Mouse (Mus musculus): Measurements from ENCODE around the gene Psg18. TPM values are rescaled to one million over a fixed set of nuclear protein-coding genes. Genes with fewer than 3 reads are reported as not detected.
"Not testable (repeated sequence)": the region's sequence is repeated elsewhere in the genome, so short reads cannot be mapped to it uniquely, and the experiment has no call there.

Gene Psg18
- total RNA-seq (2015; ENCODE audit: low replicate concordance) = not detected in 2 replicates
- not detected in 2 replicates for total RNA-seq (2017; ENCODE audit: low replicate concordance)

DNA sequence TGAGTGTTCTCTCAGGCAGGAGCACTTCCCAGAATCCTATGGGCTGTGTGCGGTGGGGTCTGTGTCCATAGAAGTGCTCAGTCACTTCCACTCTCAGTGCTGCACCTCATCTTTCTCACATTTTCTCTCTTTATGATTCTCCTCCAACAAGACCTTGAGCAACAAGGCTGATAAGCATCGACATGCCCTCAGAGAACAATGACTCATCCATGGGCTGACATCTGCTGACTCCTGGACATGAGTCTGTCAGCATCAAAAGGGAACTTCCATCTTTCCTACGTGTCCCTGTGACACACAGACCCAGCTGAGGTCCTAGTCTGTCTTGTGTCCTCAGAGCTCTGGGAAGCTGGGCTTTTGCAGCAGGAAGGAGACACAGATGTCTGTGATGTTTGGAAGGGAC, at the start of gene Psg18:
TSS of gene Psg18 (minus strand) at position 101 of the 400 bp plus-strand sequence.
- not testable (repeated sequence) for ATAC-seq (replicated peaks; ENCODE audit: low FRiP score, poor library complexity, severe bottlenecking)

GRCm38 (mm10) chr7:18403407-18403806, 48.6 kb upstream of the Psg18 start:
- no peak for ATAC-seq (replicated peaks; ENCODE audit: low FRiP score, poor library complexity, severe bottlenecking)

- no peak for ATAC-seq (replicated peaks; ENCODE audit: low FRiP score, poor library complexity, severe bottlenecking)
Measured at GRCm38 (mm10) chr7:18402527-18403237, 47.9 kb upstream of the Psg18 start.

- ATAC-seq (replicated peaks; ENCODE audit: low FRiP score, poor library complexity, severe bottlenecking) = not testable (repeated sequence)
Measured at GRCm38 (mm10) chr7:18391483-18391882, 36.7 kb upstream of the Psg18 start.

- no peak for ATAC-seq (replicated peaks; ENCODE audit: low FRiP score, poor library complexity, severe bottlenecking)
Measured at GRCm38 (mm10) chr7:18378295-18378694, 23.5 kb upstream of the Psg18 start.

DNA sequence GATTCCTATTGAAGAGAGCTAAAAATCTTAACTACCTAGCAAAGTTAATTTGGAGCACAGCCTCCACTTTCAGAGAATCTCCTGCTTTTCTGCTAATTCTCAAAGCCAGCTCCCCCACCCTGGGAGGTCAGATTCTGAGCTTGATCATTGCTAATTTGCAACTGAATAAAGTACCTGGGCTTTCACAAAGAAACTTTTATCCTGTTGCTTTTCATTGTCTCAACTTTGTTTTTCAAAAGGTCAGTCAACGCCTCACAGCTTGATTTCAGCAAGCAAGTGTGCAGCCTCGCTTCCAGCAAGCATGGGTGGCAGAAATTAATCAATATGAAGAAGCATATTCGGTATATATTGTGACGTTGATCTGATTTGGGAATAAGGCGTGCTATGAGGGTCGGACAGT, 19.4 kb downstream of the Psg18 start:
- not testable (repeated sequence) for ATAC-seq (replicated peaks; ENCODE audit: low FRiP score, poor library complexity, severe bottlenecking)

Other genes with a start within 250 kb of the Psg18 start
- not detected in 2 replicates for gene Igfl3, start 178.5 kb downstream of the Psg18 start, total RNA-seq (2015; ENCODE audit: low replicate concordance)
- not detected in 2 replicates for gene Igfl3, start 178.5 kb downstream of the Psg18 start, total RNA-seq (2017; ENCODE audit: low replicate concordance)
- gene Mill1, start 109.7 kb downstream of the Psg18 start, total RNA-seq (2015; ENCODE audit: low replicate concordance) = not detected in 2 replicates
- gene Mill1, start 109.7 kb downstream of the Psg18 start, total RNA-seq (2017; ENCODE audit: low replicate concordance) = not detected in 2 replicates
- gene Psg28, start 77.0 kb upstream of the Psg18 start, total RNA-seq (2015; ENCODE audit: low replicate concordance) = not detected in 2 replicates
- not detected in 2 replicates for gene Psg28, start 77.0 kb upstream of the Psg18 start, total RNA-seq (2017; ENCODE audit: low replicate concordance)
- gene Psg26, start 129.2 kb upstream of the Psg18 start, total RNA-seq (2015; ENCODE audit: low replicate concordance) = not detected in 2 replicates
- gene Psg26, start 129.2 kb upstream of the Psg18 start, total RNA-seq (2017; ENCODE audit: low replicate concordance) = not detected in 2 replicates
- gene Psg25, start 177.3 kb upstream of the Psg18 start, total RNA-seq (2015; ENCODE audit: low replicate concordance) = not detected in 2 replicates
- not detected in 2 replicates for gene Psg25, start 177.3 kb upstream of the Psg18 start, total RNA-seq (2017; ENCODE audit: low replicate concordance)
- not detected in 2 replicates for gene Psg27, start 212.3 kb upstream of the Psg18 start, total RNA-seq (2015; ENCODE audit: low replicate concordance)
- not detected in 2 replicates for gene Psg27, start 212.3 kb upstream of the Psg18 start, total RNA-seq (2017; ENCODE audit: low replicate concordance)